Mouse (Mus musculus) brain, adult 10 weeks (tissue): Measurements from ENCODE around the gene Gm21708. TPM values are rescaled to one million over a fixed set of nuclear protein-coding genes. Genes with fewer than 3 reads are reported as not detected.

Experiments used
- polyA plus RNA-seq: library from polyadenylated mRNA; stranded (reverse); fragments of 350-450 nt; fragmentation: Illumina TruSeq; extraction: RNeasy Lipid Tissue Mini Kit (QIAGEN cat#74804); gene quantifications from one replicate; pipeline ENCODE4 v1.2.3, GENCODE M21; 2015; ENCODE audit warnings: low read depth, low replicate concordance

Gene Gm21708
- polyA plus RNA-seq: not detected

DNA sequence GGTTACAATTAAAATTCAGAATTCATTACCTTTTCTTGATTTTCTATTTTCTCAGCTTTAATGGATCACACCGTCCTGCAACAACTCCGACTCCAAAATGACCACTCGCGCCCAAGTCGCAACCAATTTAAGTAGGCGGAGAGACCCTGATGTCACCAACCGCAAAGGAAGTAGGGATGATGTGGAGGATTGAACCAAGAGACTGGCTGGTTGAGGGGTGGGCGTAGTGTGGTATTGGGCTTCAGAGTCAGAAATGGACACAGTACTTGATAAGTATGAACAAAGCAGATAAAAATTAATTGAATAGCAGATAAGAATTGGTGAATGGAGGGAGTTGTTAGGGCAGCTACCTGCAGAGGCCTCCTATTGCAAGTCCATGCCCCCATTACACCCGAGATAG lies at the start of gene Gm21708, which contains the start of gene Gm21704:
TSS of gene Gm21708 (minus strand) at position 101 of the 400 bp plus-strand sequence.
TSS of gene Gm21704 (minus strand) at position 101 of the 400 bp plus-strand sequence.

Other genes with a start within 250 kb of the Gm21708 start
- gene Gm21677, start 103.7 kb downstream of the Gm21708 start, polyA plus RNA-seq: not detected
- not detected for gene Gm21693, start 64.8 kb downstream of the Gm21708 start, polyA plus RNA-seq
- gene Gm21704, start within 50 bp of the Gm21708 start, polyA plus RNA-seq: not detected